Mouse (Mus musculus): ENCODE results near the gene Fam92b. TPM values are rescaled to one million over a fixed set of nuclear protein-coding genes. Genes with fewer than 3 reads are reported as not detected.

Gene Fam92b
- polyA plus RNA-seq, 1 experiment = not detected

GRCm38 (mm10) chr8:120215416-120216141 is 38.3 kb upstream of the Fam92b start:
- DNase-seq (ENCODE audit: low read depth in 1 of 2, low spot score in 2 of 2) = no peak
- WGBS = 58% methylated on average over 7 of the region's 7 CpGs
- no peak overlapping the region for H3K4me3 ChIP-seq (ENCODE audit: extremely low read depth, insufficient read depth, insufficient read length)
- TF ChIP-seq POLR2A (IDR thresholded peaks at IDR 0.05; ENCODE audit: low read depth, low read length) (no peak), CTCF (IDR thresholded peaks at IDR 0.05; ENCODE audit: extremely low read depth, insufficient read depth, insufficient read length, insufficient replicate concordance) (no peak)
- peaks cover 14% of the 10 kb centered on the region; the same call in 1 of the 2 replicates for H3K4me1 ChIP-seq (ENCODE audit: control insufficient read depth, insufficient read depth, insufficient read length)
- H3K27ac ChIP-seq (ENCODE audit: insufficient read depth, low read length) = no peak overlapping the region
- no peaks in the 10 kb centered on the region for H3K27me3 ChIP-seq (ENCODE audit: control insufficient read depth, insufficient read depth, low read length)
- no peaks in the 10 kb centered on the region for H3K36me3 ChIP-seq (ENCODE audit: control insufficient read depth, insufficient read depth, low read length)

- Histone ChIP-seq H3K36me3 (ENCODE audit: control insufficient read depth, insufficient read depth, low read length) (no peaks in the 10 kb centered on the region), H3K4me1 (ENCODE audit: control insufficient read depth, insufficient read depth, insufficient read length) (peaks cover 14% of the 10 kb centered on the region; the same call in 1 of the 2 replicates), H3K27me3 (ENCODE audit: control insufficient read depth, insufficient read depth, low read length) (no peaks in the 10 kb centered on the region), H3K27ac (ENCODE audit: insufficient read depth, low read length) (no peak overlapping the region), H3K4me3 (ENCODE audit: extremely low read depth, insufficient read depth, insufficient read length) (no peak overlapping the region)
- TF ChIP-seq CTCF (IDR thresholded peaks at IDR 0.05; ENCODE audit: extremely low read depth, insufficient read depth, insufficient read length, insufficient replicate concordance) = no peak
- TF ChIP-seq POLR2A (IDR thresholded peaks at IDR 0.05; ENCODE audit: low read depth, low read length) = no peak
- WGBS = 34% methylated on average over 5 of the region's 5 CpGs
- no peak for DNase-seq (ENCODE audit: low read depth in 1 of 2, low spot score in 2 of 2)
Measured at GRCm38 (mm10) chr8:120213939-120214338, 36.7 kb upstream of the Fam92b start.

DNA sequence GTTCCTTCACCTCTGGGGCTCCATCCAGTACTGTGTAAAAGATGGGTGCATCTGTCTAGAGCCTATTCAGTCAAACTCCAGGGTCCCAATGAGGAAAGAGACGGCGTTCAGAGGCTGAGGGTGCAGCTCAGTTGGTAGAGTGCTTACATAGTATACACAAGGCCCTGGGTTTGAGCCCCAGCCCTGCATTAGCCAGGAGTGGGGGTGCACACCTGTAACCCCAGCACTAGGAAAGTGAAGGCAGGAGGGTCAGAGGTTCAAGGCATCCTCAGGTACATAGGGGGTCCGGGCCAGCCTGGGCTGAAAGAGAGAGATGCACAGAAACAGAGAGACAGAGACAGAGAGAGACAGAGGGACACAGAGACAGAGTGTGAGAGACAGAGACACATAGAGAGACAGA is 36.0 kb upstream of the Fam92b start:
- H3K36me3 ChIP-seq (ENCODE audit: control insufficient read depth, insufficient read depth, low read length) = no peaks in the 10 kb centered on the region
- DNase-seq (ENCODE audit: low read depth in 1 of 2, low spot score in 2 of 2) = no peak
- H3K4me3 ChIP-seq (ENCODE audit: extremely low read depth, insufficient read depth, insufficient read length) = no peak overlapping the region
- no peak overlapping the region for H3K27ac ChIP-seq (ENCODE audit: insufficient read depth, low read length)
- no peaks in the 10 kb centered on the region for H3K27me3 ChIP-seq (ENCODE audit: control insufficient read depth, insufficient read depth, low read length)
- TF ChIP-seq CTCF (IDR thresholded peaks at IDR 0.05; ENCODE audit: extremely low read depth, insufficient read depth, insufficient read length, insufficient replicate concordance) = no peak
- TF ChIP-seq POLR2A (IDR thresholded peaks at IDR 0.05; ENCODE audit: low read depth, low read length) = no peak
- peaks cover 14% of the 10 kb centered on the region; the same call in 1 of the 2 replicates for H3K4me1 ChIP-seq (ENCODE audit: control insufficient read depth, insufficient read depth, insufficient read length)
- 97% methylated on average over 3 of the region's 3 CpGs for WGBS

- peaks cover 13% of the 10 kb centered on the region; the same call in 1 of the 2 replicates for H3K4me1 ChIP-seq (ENCODE audit: control insufficient read depth, insufficient read depth, insufficient read length)
- TF ChIP-seq CTCF (IDR thresholded peaks at IDR 0.05; ENCODE audit: extremely low read depth, insufficient read depth, insufficient read length, insufficient replicate concordance) = no peak
- TF ChIP-seq POLR2A (IDR thresholded peaks at IDR 0.05; ENCODE audit: low read depth, low read length) = no peak
- 93% methylated on average over 7 of the region's 7 CpGs for WGBS
- DNase-seq (ENCODE audit: low read depth in 1 of 2, low spot score in 2 of 2) = no peak
- H3K27me3 ChIP-seq (ENCODE audit: control insufficient read depth, insufficient read depth, low read length) = no peaks in the 10 kb centered on the region
- no peak overlapping the region for H3K27ac ChIP-seq (ENCODE audit: insufficient read depth, low read length)
- H3K4me3 ChIP-seq (ENCODE audit: extremely low read depth, insufficient read depth, insufficient read length) = no peak overlapping the region
- H3K36me3 ChIP-seq (ENCODE audit: control insufficient read depth, insufficient read depth, low read length) = no peaks in the 10 kb centered on the region
Measured at GRCm38 (mm10) chr8:120212596-120212995, 35.3 kb upstream of the Fam92b start.

DNA sequence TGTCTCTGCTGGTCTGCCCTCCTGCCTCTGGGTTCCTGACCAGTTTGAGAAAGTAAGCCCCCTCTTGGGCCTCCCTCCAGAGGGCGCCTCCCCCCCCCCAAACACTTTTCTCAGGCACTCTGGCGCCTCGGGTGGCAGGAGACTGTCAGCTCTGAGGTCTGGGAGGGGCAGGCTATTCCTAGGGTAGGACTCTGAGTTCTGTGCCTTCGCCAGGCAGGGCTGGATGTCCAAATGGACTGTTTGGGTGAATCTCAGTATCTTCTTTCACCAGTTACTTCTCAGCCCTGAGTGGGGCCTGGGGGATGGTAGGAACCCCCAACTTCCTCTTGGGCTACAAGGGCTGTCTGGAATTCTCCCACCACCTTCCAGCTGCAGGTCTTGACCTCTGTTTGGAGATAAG is 34.1 kb upstream of the Fam92b start:
- Histone ChIP-seq H3K4me3 (ENCODE audit: extremely low read depth, insufficient read depth, insufficient read length) (no peak overlapping the region), H3K27me3 (ENCODE audit: control insufficient read depth, insufficient read depth, low read length) (no peaks in the 10 kb centered on the region), H3K36me3 (ENCODE audit: control insufficient read depth, insufficient read depth, low read length) (no peaks in the 10 kb centered on the region), H3K4me1 (ENCODE audit: control insufficient read depth, insufficient read depth, insufficient read length) (peaks cover 9% of the 10 kb centered on the region; the same call in 1 of the 2 replicates), H3K27ac (ENCODE audit: insufficient read depth, low read length) (no peak overlapping the region)
- DNase-seq (ENCODE audit: low read depth in 1 of 2, low spot score in 2 of 2) = no peak
- no peak for TF ChIP-seq POLR2A (IDR thresholded peaks at IDR 0.05; ENCODE audit: low read depth, low read length)
- TF ChIP-seq CTCF (IDR thresholded peaks at IDR 0.05; ENCODE audit: extremely low read depth, insufficient read depth, insufficient read length, insufficient replicate concordance) = no peak
- 24% methylated on average over 4 of the region's 4 CpGs for WGBS

DNA sequence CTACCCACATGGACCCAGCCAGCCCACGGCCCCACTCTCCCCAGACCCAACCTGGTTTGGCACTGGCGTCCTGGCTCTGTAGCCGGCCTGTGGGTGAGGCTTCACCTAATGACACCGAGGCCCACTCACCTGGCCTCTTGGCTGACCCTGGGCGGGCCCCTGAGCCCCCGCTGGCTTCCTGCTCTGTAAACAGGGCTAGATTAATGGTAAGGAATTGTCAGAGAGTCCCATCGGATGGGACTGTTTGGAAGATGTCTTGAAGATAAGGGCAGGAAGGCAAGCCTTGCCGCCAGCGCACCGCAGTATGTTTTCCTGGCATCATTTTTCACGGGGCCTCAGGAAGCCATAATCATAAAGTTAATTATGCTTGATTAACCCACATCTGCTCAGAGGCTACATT is 30.8 kb upstream of the Fam92b start:
- H3K36me3 ChIP-seq (ENCODE audit: control insufficient read depth, insufficient read depth, low read length) = no peaks in the 10 kb centered on the region
- H3K4me3 ChIP-seq (ENCODE audit: extremely low read depth, insufficient read depth, insufficient read length) = no peak overlapping the region
- no peaks in the 10 kb centered on the region for H3K4me1 ChIP-seq (ENCODE audit: control insufficient read depth, insufficient read depth, insufficient read length)
- WGBS = 80% methylated on average over 11 of the region's 11 CpGs
- TF ChIP-seq POLR2A (IDR thresholded peaks at IDR 0.05; ENCODE audit: low read depth, low read length) (no peak), CTCF (IDR thresholded peaks at IDR 0.05; ENCODE audit: extremely low read depth, insufficient read depth, insufficient read length, insufficient replicate concordance) (no peak)
- no peak for DNase-seq (ENCODE audit: low read depth in 1 of 2, low spot score in 2 of 2)
- no peaks in the 10 kb centered on the region for H3K27me3 ChIP-seq (ENCODE audit: control insufficient read depth, insufficient read depth, low read length)
- no peak overlapping the region for H3K27ac ChIP-seq (ENCODE audit: insufficient read depth, low read length)

- Histone ChIP-seq H3K4me3 (ENCODE audit: extremely low read depth, insufficient read depth, insufficient read length) (no peak overlapping the region), H3K4me1 (ENCODE audit: control insufficient read depth, insufficient read depth, insufficient read length) (no peaks in the 10 kb centered on the region), H3K36me3 (ENCODE audit: control insufficient read depth, insufficient read depth, low read length) (no peaks in the 10 kb centered on the region), H3K27ac (ENCODE audit: insufficient read depth, low read length) (no peak overlapping the region), H3K27me3 (ENCODE audit: control insufficient read depth, insufficient read depth, low read length) (no peaks in the 10 kb centered on the region)
- DNase-seq (ENCODE audit: low read depth in 1 of 2, low spot score in 2 of 2) = no peak
- 83% methylated on average over 8 of the region's 8 CpGs for WGBS
- TF ChIP-seq POLR2A (IDR thresholded peaks at IDR 0.05; ENCODE audit: low read depth, low read length) (no peak), CTCF (IDR thresholded peaks at IDR 0.05; ENCODE audit: extremely low read depth, insufficient read depth, insufficient read length, insufficient replicate concordance) (no peak)
Measured at GRCm38 (mm10) chr8:120207364-120207763, 30.1 kb upstream of the Fam92b start.

Data from spleen, adult 2 months (tissue).